In genomic region chr11:117118721-117119321, GRCm38 (mm10) we compare ENCODE assay signal across 9 mouse cellular contexts. TPM values are rescaled to one million over a fixed set of nuclear protein-coding genes. Genes with fewer than 3 reads are reported as not detected.
A peak's percentile ranks its signal among the peaks of the same experiment; 100 is the strongest.
DNase-seq lines count a peak whose midpoint lies in the region; ATAC-seq lines count a peak whose summit lies in the region.
"Had no signal": no experiment of that assay in that cellular context is flagged by ENCODE, and none has a peak within 500 bp of the region (broad histone marks: within the 10 kb centered on the region; RNA-seq: fewer than 3 reads in every experiment).

No protein-coding gene starts in this region.

- H3K4me1 ChIP-seq in kidney, embryonic 14.5 days (ENCODE audit: control insufficient read depth, insufficient read depth, low read length) = peaks cover 60% of the 10 kb centered on the region
- H3K4me1 ChIP-seq in forebrain, embryonic 12.5 days = peaks cover 84% of the 10 kb centered on the region
- H3K4me1 ChIP-seq in midbrain, embryonic 11.5 days (ENCODE audit: control insufficient read depth, insufficient read depth, low read length) = peaks cover 39% of the 10 kb centered on the region

- no peaks in the 10 kb centered on the region for H3K27me3 ChIP-seq in kidney, embryonic 14.5 days (ENCODE audit: control insufficient read depth, insufficient read depth, low read length)
- H3K27me3 ChIP-seq in forebrain, embryonic 12.5 days = no peaks in the 10 kb centered on the region
- no peaks in the 10 kb centered on the region for H3K27me3 ChIP-seq in midbrain, embryonic 11.5 days (ENCODE audit: control insufficient read depth, insufficient read depth, low read length)

- no peaks in the 10 kb centered on the region for H3K9me3 ChIP-seq in kidney, embryonic 14.5 days (ENCODE audit: control insufficient read depth, low read length)
- no peaks in the 10 kb centered on the region for H3K9me3 ChIP-seq in forebrain, embryonic 12.5 days
- no peaks in the 10 kb centered on the region for H3K9me3 ChIP-seq in midbrain, embryonic 11.5 days (ENCODE audit: control insufficient read depth, low read length)

- H3K4me2 ChIP-seq in kidney, embryonic 14.5 days (replicated peaks; ENCODE audit: low read depth, low read length) = no peak overlapping the region
- no peak overlapping the region; the same call in 1 of the 2 replicates for H3K4me2 ChIP-seq in forebrain, embryonic 12.5 days
- 0 out of 2 replicates have a peak overlapping the region, but pooled peaks have one; percentile 6 for H3K4me2 ChIP-seq in midbrain, embryonic 11.5 days

- DNase-seq in kidney, postnatal 10 days = no peak
- peak; percentile 69 for DNase-seq in Muller cell, postnatal 12 days (ENCODE audit: inconsistent ontology term)
- DNase-seq in midbrain, embryonic 11.5 days (ENCODE audit: low spot score, missing footprints) = peak; percentile 86
- DNase-seq in urinary bladder, postnatal 4 days (ENCODE audit: low spot score in 2 of 2) = no peak
- DNase-seq in layer of hippocampus, adult 11-12 months (ENCODE audit: low spot score) = no peak
- no peak for DNase-seq in urinary bladder, postnatal 36 days (ENCODE audit: low spot score in 2 of 2)

- H3K9ac ChIP-seq in kidney, embryonic 14.5 days (ENCODE audit: low read depth, low read length) = no peak overlapping the region
- no peak overlapping the region for H3K9ac ChIP-seq in forebrain, embryonic 12.5 days
- H3K9ac ChIP-seq in midbrain, embryonic 11.5 days (ENCODE audit: low read length) = no peak overlapping the region; the same call in 1 of the 2 replicates
- H3K9ac ChIP-seq: liver, embryonic 14.5 days had no signal

- H3K36me3 ChIP-seq in kidney, embryonic 14.5 days (ENCODE audit: control insufficient read depth, insufficient read depth, low read length) = peaks cover 5% of the 10 kb centered on the region; the same call in 1 of the 2 replicates
- peaks cover 8% of the 10 kb centered on the region for H3K36me3 ChIP-seq in forebrain, embryonic 12.5 days (replicated peaks)
- no peaks in the 10 kb centered on the region for H3K36me3 ChIP-seq in midbrain, embryonic 11.5 days (ENCODE audit: control insufficient read depth, insufficient read depth, low read length)

- ATAC-seq in kidney, embryonic 14.5 days (ENCODE audit: low FRiP score, low TSS enrichment) = no peak
- ATAC-seq in forebrain, embryonic 12.5 days (ENCODE audit: low FRiP score) = no peak
- no peak for ATAC-seq in midbrain, embryonic 11.5 days (ENCODE audit: low FRiP score)

- peak overlapping the region; percentile 69; the same call in 1 of the 2 replicates for H3K27ac ChIP-seq in kidney, embryonic 14.5 days (ENCODE audit: low read depth, low read length)
- H3K27ac ChIP-seq in forebrain, embryonic 12.5 days = peak overlapping the region; percentile 42
- H3K27ac ChIP-seq in midbrain, embryonic 11.5 days (ENCODE audit: low read depth, low read length) = no peak overlapping the region; the same call in 1 of the 2 replicates
- H3K27ac ChIP-seq: liver, embryonic 14.5 days had no signal

- 42% methylated on average over 11 of the region's 11 CpGs for WGBS in kidney, embryonic 14.5 days
- WGBS in forebrain, embryonic 12.5 days = 39% methylated on average over 11 of the region's 11 CpGs
- 41% methylated on average over 11 of the region's 11 CpGs for WGBS in midbrain, embryonic 11.5 days

- no peak overlapping the region for H3K4me3 ChIP-seq in kidney, embryonic 14.5 days (ENCODE audit: low read length)
- H3K4me3 ChIP-seq in forebrain, embryonic 12.5 days (replicated peaks) = no peak overlapping the region
- no peak overlapping the region for H3K4me3 ChIP-seq in midbrain, embryonic 11.5 days (ENCODE audit: low read depth, low read length)

RNA-seq across cellular contexts. Expression of gene Sec14l1, which starts 3.9 kb away (rescaled TPM):
- 30.2 and 36.5 TPM in 2 replicates for polyA plus RNA-seq in kidney, embryonic 14.5 days (2014; fragmentation: Nextera tagmentation; extraction: Ambion mirVana)
- polyA plus RNA-seq in forebrain, embryonic 12.5 days (2016; fragmentation: Nextera tagmentation; extraction: Ambion mirVana) = 67.2 and 67.6 TPM in 2 replicates
- 32.4 and 36.7 TPM in 2 replicates for polyA plus RNA-seq in midbrain, embryonic 11.5 days (2014; fragmentation: Nextera tagmentation; extraction: Ambion mirVana)

Comparison
In these comparisons a context has a peak if more than half of its experiments do, and no peak if none do; other contexts are left out.
1. DNase-seq: peak in Muller cell, postnatal 12 days (single experiment) and midbrain, embryonic 11.5 days (single experiment); none in kidney, postnatal 10 days (single experiment), urinary bladder, postnatal 4 days (0 of 2), layer of hippocampus, adult 11-12 months (single experiment) and urinary bladder, postnatal 36 days (0 of 2).